Mouse (Mus musculus): ENCODE measurements around the gene Olfr1212.

The Olfr1212 gene

GRCm38 (mm10) chr2:88953669-88954068 is at the start of gene Olfr1212:
Gene Olfr1212 (plus strand): TSS chr2:88953969.
- DNase-seq (ENCODE audit: low spot score) = no peak

- no peak for DNase-seq (ENCODE audit: low spot score)
These were observed 38.7 kb upstream of the Olfr1212 start, which contains the start of gene Olfr1209 for GRCm38 (mm10) chr2:88915057-88915456. Gene Olfr1209 (minus strand): TSS chr2:88915157.

- DNase-seq (ENCODE audit: low spot score) = no peak
These were observed 15.8 kb upstream of the Olfr1212 start, which contains the start of gene Olfr1211 for GRCm38 (mm10) chr2:88938011-88938410. Gene Olfr1211 (minus strand): TSS chr2:88938111.

- no peak for DNase-seq (ENCODE audit: low spot score)
These were observed 26.4 kb downstream of the Olfr1212 start, which contains the start of gene Gm13762 for GRCm38 (mm10) chr2:88980181-88980580. Gene Gm13762 (minus strand): TSS chr2:88980281.

GRCm38 (mm10) chr2:88992553-88992952 is 38.8 kb downstream of the Olfr1212 start, which contains the start of gene Olfr1214:
Gene Olfr1214 (minus strand): TSS chr2:88992653.
- DNase-seq (ENCODE audit: low spot score) = no peak

- no peak for DNase-seq (ENCODE audit: low spot score)
These were observed 53.1 kb downstream of the Olfr1212 start, which contains the start of gene Olfr1215 for GRCm38 (mm10) chr2:89006873-89007272. Gene Olfr1215 (minus strand): TSS chr2:89006973.

Measured in testis, postnatal 14 days (tissue).